Mouse (Mus musculus) hindbrain, embryonic 10.5 days (tissue): Measurements from ENCODE around the gene Gm21095. TPM values are rescaled to one million over a fixed set of nuclear protein-coding genes. Genes with fewer than 3 reads are reported as not detected.
"Not testable (repeated sequence)": the region's sequence is repeated elsewhere in the genome, so short reads cannot be mapped to it uniquely, and the experiment has no call there.

Experiments used
- DNase-seq: peaks from one replicate; pipeline ENCODE4 v3.0.0-alpha.2; 2017; ENCODE audit warnings: low spot score
- H3K27ac ChIP-seq: fragments of 300-500 bp; sonication (generic); 2 replicates; pipeline ENCODE4 v1.5.1; 2016; ENCODE audit warnings: mild to moderate bottlenecking, moderate library complexity
- H3K27me3 ChIP-seq: fragments of 300-500 bp; sonication (generic); 2 replicates; pipeline ENCODE4 v1.6.1; 2016; ENCODE audit warnings: mild to moderate bottlenecking; ENCODE audit not compliant: poor library complexity, insufficient read depth, severe bottlenecking
- H3K36me3 ChIP-seq: fragments of 300-500 bp; sonication (generic); 2 replicates; pipeline ENCODE4 v1.6.1; 2016; ENCODE audit warnings: mild to moderate bottlenecking, moderate library complexity
- H3K4me1 ChIP-seq: fragments of 300-500 bp; sonication (generic); replicated peaks from 2 replicates; pipeline ENCODE4 v1.6.1; 2016; ENCODE audit warnings: mild to moderate bottlenecking
- H3K4me3 ChIP-seq: fragments of 300-500 bp; sonication (generic); 2 replicates; pipeline ENCODE4 v1.5.1; 2016; ENCODE audit warnings: mild to moderate bottlenecking, moderate library complexity
- H3K9me3 ChIP-seq: fragments of 300-500 bp; sonication (generic); 2 replicates; pipeline ENCODE4 v1.6.1; 2016; ENCODE audit warnings: mild to moderate bottlenecking, moderate library complexity
- WGBS: fragments of 180-500 bp; shearing (Covaris S2); methylation state at CpG from one replicate; pipeline ENCODE4 v1.1.7; 2016; 5-methylcytosine and 5-hydroxymethylcytosine counted together
- polyA plus RNA-seq: library from polyadenylated mRNA; unstranded; fragments of >200 nt; fragmentation: Nextera tagmentation; extraction: Ambion mirVana; gene quantifications from 2 replicates; pipeline ENCODE4 v1.2.1, GENCODE M21; 2016

The Gm21095 gene
- polyA plus RNA-seq, result not detected in 2 replicates

DNA sequence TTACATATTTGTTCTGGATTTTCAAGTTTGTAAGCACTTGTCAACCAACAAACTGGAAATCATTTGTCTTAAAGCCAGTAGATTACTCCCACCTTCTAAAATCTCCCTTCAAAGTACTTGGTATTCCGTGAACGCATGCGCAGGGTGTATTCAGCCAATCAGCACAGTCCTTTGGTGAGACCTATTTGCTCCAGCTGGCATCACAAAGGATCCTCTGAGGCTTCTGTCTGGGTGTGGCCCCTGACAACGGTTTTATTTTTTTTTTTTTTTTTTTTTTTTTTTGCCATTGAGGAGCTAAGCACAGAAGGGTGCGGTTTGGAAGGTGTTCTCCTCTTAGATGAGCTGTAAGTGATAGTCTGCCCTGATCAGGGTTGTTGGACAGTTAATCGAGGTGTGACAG is at the start of gene Gm21095:
Gene Gm21095 (plus strand): TSS at position 301 of the 400 bp plus-strand sequence.
- H3K4me1 ChIP-seq, H3K27me3 ChIP-seq, H3K4me3 ChIP-seq, H3K9me3 ChIP-seq, H3K36me3 ChIP-seq, H3K27ac ChIP-seq, DNase-seq: not testable (repeated sequence)
- WGBS, result no CpG with 5 or more reads among the region's 6 CpGs
